Mouse (Mus musculus): Measurements from ENCODE around the gene Snrk. TPM values are rescaled to one million over a fixed set of nuclear protein-coding genes. Genes with fewer than 3 reads are reported as not detected.

Gene Snrk
- polyA plus RNA-seq, 1 experiment from 2014 or later: 48.3 TPM

Other genes with a start within 250 kb of the Snrk start
- gene Ackr2, start 218.9 kb upstream of the Snrk start, polyA plus RNA-seq (2015; fragmentation: Nextera tagmentation; extraction: Ambion mirVana): 0.18 and 0.33 TPM in 2 replicates
- gene Cyp8b1, start 201.0 kb upstream of the Snrk start, polyA plus RNA-seq (2015; fragmentation: Nextera tagmentation; extraction: Ambion mirVana): not detected in 2 replicates
- gene Fam198a, start 166.3 kb upstream of the Snrk start, polyA plus RNA-seq (2015; fragmentation: Nextera tagmentation; extraction: Ambion mirVana): 5.4 and 6.1 TPM in 2 replicates
- 15.2 and 16.0 TPM in 2 replicates for gene Pomgnt2, start 120.2 kb upstream of the Snrk start, polyA plus RNA-seq (2015; fragmentation: Nextera tagmentation; extraction: Ambion mirVana)
- 37.1 and 38.0 TPM in 2 replicates for gene Ano10, start 177.2 kb downstream of the Snrk start, polyA plus RNA-seq (2015; fragmentation: Nextera tagmentation; extraction: Ambion mirVana)
- gene Abhd5, start 234.3 kb downstream of the Snrk start, polyA plus RNA-seq (2015; fragmentation: Nextera tagmentation; extraction: Ambion mirVana): 27.7 and 29.5 TPM in 2 replicates

Measured in limb, embryonic 13.5 days (tissue).